Mouse (Mus musculus) T-cell, adult 2 months (primary cell): Measurements from ENCODE around the gene Aif1.
A peak's percentile ranks its signal among the peaks of the same experiment; 100 is the strongest.

Source experiments
- DNase-seq: peaks from one replicate; pipeline ENCODE4 v3.0.0; 2022; ENCODE audit warnings: low spot score

The Aif1 gene

DNA sequence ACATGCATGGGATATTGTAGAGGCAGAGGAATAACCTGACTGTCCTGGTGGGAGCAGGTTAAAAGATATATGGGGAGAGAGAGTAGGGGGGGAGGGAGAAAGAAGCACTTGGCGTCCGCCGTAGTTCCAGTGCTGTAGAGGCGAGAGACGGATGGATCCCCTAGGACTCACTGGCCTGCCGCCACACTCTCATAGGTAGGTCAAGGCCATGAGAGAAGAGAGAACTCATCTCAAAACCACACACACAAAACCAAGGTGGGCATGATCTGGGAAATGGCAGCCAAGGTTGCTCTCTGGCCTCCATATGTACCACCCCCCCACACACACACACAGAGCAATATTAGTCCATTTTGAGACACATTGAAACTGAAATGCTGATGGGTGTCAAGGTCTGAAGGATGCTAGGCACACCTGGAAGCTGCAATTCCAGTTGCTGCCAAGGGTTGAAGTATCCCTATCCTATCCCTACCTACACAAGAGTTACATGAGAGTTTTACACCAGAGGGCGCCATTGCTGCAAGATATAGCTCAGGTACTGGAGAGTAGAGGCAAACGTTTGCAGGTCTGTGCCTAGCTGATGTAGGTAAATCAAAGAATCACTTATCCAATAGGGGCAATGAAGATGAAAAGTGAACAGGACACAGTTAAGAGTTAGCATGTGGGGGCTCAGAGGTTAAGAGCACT is 9.4 kb downstream of the Aif1 start:
- peak; percentile 79 for DNase-seq

DNA sequence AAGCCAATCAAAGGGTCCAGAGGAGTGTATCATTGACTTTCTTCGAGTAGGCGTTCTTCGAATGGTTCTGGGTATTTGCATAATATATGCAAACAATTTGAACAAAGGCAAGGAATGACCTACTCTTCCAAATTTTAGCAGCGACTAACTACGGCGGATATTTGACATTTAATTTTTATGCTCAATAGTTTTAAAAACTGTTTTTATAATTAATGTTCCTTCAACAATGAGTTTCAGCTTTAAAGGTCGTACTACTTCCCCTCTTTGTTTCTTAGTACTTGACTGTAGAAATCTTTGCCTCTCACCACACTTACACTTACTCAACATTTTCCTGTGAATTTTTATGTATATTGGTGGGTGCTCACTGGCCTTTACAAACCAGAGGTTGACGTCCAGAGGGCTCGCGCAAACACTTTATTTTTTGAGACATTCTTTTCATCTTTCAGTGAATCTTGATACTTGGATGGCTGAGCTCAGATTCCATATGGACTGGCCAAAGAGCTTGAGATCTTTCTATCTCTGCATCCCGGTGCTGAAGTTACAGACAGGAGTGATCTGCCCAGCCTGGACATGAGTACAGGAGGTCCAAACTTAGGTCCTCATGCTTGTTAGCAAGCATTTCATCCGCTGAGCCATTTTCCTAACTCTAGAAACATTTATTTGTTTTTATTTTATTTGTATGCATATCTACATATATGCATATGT is 10.3 kb downstream of the Aif1 start:
- no peak for DNase-seq

DNA sequence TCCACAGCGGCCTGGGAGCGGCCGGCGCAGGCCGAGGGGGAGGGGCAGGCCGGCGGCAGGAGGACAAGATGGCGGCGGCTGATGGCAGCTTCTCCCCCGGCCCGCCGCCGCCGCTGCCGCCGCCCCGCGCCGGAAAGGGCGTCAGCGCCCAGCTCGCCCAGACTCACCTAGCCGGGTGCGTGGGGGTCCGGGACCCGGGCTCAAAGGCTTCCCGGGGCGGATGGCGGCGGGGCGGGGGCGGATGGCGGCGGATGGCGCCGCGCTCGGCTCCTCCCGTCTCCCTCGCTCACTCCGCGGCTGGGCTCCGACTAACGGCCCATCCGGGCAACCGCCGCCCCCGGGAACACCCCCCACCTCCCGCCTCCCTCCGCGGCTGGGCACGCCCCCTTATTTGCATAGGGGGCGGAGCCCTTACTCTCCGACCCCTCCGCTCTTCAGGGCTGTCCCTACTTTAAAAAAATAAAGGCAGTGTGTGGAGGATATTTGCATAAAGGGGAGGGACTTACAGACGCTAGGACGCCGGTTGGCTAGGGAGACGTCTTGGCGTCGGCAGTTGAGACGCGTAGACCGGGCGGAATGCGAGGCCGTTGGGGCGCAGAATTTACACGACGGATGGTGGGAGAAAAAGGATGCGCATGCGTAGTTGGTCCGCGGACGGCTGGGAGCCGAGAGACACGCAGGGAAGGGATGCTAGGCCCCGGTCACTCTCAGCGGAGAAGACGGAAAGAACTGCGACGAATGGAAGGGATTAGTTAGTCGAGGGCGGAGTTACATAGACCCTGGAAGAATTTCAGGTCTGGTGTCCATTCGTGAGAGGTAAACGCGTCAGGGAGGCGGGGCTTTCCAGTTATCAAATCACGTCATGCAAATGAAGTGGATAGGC is 11.1 kb downstream of the Aif1 start, which contains the start of gene Prrc2a:
Prrc2a (minus strand) TSS at position 330 of the 883 bp plus-strand sequence.
- peak; percentile 97 for DNase-seq

DNA sequence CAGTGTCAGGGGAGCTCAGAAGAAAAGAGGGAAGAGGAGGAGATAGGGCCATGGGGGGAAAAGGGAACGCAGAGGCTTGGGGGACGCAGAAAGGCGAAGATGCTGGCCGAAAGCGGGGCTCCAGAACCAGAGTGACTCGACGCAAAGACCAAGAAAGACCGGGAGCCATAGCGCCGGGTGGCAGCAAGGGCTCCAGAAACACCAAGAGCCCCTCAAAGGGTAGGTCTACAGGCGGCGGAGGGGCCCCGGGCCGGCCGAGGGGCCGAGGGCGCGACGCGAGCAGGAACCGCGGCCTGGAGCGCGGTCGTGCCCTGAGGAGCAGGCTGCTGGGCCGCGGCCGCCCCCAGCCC is 11.7 kb downstream of the Aif1 start:
- DNase-seq, result no peak

DNA sequence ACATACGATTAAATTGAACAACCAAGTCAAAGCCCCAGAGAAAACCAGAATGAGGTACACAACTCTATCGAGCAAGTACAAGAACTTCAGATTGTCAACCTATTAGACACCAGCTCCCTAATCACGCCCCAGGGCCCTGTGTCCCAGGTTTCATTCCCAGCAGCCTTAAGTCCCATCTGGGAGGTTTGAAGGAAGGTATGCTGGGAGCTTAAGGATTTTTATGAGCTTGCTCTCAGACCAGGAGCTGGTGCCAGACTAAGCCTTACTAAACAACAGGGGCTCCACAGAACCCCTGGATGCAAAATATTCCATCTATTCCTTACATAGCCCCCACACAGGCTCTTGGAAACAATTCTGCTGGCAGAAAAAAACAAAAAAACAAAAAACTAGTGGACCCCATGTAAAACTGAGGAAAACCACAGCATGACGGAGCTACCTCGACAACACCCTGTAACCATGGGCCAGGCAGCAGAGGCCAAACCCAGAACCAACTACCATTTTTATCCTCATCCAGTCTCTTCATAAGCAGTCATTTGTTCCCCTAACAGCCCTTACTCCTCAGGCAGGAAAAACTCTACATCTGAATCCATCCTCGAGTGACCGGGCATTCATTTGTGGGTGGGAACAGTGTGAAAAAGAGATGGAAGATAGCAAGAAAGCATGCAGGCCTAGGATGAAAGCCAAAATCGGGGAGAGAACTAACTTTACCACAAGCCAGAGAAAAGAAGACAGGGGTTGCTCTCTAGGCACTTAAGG is 12.4 kb downstream of the Aif1 start:
- DNase-seq, result no peak

DNA sequence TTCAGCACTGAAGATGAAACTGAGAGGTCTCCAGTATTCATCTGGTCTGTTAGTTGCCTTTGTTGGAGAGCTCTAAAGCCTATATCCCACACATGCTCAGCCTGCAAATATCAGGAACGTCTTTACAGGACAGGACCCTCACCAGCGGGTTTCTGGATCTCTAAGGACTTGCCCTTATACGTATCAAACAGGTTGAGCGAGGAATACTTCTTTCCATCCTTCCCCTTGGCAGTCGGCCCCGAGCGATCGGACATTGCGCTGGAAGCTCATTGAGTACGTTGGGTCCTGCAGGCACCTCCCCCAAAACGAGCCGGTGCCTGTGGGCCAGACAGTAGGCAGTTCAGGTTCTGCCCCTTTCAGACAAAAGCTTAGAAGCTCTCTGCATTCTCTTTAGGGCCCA is 13.1 kb downstream of the Aif1 start:
- no peak for DNase-seq

DNA sequence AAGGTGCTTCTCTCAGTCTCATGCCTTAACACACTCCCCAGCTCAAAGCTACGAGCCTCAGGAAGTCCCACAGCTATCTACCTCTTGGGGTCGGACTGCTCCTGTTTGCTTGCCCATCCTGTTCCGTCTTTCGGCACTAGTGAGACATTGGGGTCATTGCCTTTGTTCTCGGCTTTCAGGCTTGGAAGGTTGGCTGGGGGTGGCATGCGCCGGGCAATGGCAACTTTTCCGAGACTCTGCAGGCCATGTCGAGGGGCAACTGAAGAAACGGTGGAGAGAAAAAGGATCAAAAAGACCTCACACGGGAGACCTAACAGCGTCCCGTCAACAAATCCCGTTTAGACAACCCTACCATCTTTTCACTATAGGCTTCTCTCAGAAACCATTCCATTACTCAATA is 13.7 kb downstream of the Aif1 start:
- no peak for DNase-seq

DNA sequence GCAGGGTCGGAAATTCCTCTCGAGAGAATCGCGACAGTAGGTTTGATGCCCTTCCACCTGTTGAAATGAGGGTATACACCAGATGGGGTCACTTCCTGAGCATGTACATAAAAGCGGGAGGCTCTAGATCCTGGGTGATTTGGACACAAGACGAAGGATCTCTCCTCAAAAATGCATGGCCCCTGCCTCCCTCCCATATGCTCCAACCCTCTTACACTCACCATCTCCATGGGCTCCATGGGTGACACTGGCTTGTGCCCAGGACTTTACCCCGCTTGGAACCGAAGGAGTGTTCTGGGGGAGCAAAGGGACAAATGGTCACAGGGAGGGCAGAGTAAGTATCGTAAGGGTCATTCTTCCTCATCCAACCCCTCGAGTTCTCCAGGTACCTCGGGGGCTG is 14.4 kb downstream of the Aif1 start:
- DNase-seq, result no peak

DNA sequence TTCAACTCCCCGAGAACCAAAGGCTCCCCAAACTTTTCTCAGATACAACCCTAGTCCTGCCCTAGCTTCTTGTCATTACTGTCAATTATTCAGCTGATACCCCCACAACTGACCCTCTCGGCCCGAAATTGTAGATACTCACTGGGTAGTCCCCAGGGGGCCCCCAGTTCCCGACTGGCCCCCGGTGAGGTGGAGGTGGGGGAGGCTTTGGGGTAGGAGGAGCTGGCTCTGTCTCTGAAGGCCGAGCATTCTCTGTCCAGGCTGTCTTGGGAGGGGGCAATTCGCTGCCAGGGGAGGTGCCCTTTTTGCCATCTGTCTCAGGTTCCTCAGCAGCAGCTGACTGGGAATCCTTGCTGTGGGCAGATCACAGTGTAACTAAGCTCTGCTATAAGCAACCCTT is 16.2 kb downstream of the Aif1 start:
- DNase-seq, result no peak

- DNase-seq, result no peak
These were observed 16.8 kb downstream of the Aif1 start for GRCm38 (mm10) chr17:35158850-35159593.

- no peak for DNase-seq
These were observed 18.1 kb downstream of the Aif1 start for GRCm38 (mm10) chr17:35157661-35158175.

DNA sequence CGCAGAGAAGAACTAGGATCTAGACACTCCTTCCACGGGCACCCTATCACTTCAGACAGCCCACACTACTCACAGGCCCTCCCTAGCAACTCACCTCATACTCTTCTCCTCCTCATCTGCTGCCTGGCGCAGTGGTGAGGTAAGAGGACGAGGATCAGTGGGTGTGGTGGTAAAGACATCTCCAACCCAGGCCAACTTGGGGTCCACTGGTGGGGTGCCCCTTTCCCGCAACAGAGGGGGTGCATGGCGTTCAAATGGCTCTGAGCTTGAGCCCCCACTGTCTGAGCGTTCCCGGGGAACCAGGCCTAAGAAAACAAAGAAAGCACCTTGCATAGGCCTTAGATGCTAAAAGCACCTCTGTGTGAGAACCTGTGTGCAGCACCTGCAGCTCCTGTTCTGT is 18.6 kb downstream of the Aif1 start:
- DNase-seq, result no peak

DNA sequence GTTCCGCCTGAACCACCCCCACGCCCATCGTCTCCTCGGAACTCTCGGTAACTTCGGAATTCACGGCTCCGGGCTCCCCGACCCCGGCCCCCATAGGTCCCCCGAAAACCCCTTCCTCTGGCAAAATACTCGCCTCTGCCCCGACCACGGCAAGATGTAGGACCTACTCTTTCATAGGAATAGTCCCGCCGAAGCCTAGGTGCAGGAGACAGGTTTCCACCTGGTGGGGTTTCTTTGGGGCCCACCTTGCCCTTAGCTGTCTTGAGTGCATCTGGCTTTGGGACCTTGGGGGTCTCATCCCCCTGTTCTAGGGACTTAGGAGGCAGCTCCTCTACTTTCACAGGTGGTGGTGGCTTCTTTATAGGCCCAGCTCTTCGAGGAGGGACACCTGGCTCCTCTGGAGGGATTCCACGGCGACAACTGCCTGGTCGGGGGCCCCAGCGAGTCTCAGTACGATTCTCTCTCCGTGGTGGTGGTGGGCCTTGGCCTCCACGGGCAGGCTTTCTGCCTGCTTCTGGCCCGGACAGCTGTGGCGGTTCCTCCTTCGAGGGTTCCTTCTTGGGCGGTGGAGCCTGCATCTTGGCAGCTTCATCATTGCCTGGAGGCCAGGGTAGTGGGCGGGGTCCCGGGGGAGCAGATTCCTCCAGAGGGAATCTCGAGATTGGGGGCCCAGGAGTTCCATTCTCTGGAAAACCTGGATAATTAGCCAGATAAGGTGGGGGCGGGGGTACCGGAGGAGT is 19.2 kb downstream of the Aif1 start:
- DNase-seq, result no peak

DNA sequence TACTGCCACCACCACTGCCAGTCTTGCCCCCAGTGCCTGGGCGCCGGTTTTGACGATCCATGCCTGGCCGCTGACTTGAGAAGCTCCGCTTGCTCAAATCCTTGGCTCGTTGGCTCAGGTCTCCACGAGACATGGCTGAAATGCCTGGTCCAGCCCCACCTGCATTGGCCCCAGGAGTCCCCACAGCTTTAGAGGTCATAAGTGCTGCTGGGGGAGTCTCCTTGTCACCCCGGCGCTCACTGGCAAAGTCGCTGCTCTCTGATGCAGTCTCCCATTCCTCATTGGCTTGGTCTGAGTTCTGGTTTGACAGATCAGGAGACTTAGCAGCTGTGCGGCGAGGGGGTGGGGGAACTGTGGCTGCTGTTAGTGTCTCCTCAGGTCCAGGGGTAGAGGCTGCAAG is 20.4 kb downstream of the Aif1 start:
- no peak for DNase-seq

- no peak for DNase-seq
These were observed 21.3 kb downstream of the Aif1 start for GRCm38 (mm10) chr17:35154616-35155015.

- no peak for DNase-seq
These were observed 21.9 kb downstream of the Aif1 start for GRCm38 (mm10) chr17:35153931-35154330.

DNA sequence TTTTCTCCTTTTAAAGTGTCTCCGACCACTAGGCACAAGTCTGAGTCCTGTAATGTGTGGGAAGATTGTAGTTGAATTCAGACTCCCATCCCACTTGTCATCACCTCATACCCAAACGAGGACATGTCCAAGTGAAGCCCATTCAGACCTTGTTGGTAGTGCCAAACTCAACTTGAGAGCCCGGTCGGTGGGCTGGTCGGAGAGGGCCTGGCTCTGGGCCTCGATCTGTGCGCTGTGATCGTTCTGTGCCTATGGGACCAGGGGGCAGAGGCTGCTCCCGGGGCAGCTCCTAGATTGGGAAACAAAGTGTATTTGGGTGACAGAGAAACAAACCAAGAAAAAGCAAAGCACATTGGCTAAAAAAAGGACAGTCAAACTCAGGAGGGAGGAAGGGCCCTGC is 22.8 kb downstream of the Aif1 start:
- no peak for DNase-seq

DNA sequence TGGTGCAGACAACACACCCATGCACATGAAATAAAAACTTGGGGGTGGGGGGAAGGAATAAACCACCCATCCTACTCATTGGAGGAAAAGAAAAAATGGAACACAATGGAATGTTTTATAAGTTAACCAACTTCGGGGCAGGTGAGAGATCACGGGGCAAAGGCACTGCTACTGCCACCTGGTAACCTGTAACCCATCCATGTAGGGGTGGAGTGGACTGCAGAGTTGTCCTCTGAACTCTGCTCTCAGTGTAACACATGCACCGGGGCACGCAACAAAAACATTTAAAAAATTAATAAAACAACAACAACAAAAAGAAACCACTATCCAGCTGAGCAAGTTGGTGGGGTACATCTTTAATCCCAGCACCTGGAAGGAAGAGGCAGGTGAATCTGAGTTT is 23.7 kb downstream of the Aif1 start:
- no peak for DNase-seq

DNA sequence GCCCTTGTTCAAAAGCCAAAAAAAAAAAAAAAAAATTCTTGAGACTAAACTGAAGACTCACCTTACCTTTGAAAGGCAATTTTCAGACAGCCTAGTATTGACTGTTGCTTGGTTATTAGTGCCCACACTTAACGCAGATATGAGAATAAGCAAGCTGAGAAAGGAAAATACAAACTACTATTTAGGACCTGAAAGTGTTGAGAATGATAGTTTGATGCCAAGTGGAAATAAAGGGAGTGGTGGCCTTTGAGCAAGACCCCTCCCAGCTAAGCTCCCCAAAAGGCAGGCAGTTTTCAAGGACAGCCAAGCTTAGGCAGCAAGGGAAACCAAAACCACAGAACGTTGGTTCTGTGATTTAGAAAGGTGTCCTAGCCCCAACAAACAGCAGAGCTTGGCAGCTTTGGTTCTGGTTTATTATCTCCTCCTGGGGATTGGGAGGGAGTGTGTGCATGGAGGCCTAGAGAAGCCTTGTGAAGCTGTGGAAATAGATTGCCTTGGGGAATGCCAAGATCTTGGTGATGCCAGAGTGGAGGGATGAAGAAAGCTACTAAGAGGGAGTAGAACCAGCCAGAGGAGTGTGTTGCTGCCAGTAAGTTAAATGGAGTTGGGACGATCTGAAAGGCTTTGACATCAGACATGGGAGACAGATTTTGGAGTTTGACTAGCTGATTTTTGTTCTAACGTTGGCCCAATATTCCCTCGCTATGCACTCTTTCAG is 27.8 kb downstream of the Aif1 start:
- DNase-seq, result no peak

DNA sequence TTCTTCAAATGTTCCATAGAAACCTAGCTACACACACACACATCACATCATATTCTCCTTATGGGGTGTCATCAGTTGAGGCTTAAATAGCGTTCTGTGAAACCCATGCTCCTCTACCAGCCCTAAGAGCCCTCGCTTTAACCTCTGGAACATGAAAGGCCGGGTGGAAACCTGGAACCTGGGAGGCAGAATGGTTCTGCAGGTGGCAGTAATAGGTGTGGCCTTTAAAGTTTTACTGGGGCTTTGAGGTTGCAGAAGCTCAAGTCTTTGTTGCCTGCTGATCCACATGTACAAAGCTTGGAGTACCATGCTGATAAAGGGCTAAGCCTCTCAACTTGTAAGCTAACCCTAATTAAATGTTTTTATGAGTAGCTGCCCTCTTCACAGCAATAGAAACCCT is 28.5 kb downstream of the Aif1 start:
- DNase-seq, result no peak
